Mouse (Mus musculus): ENCODE results near the gene Ccdc175. TPM values are rescaled to one million over a fixed set of nuclear protein-coding genes. Genes with fewer than 3 reads are reported as not detected.

Gene Ccdc175
- polyA plus RNA-seq, 1 experiment from 2014 or later: not detected

GRCm38 (mm10) chr12:72053851-72054250 lies 131.0 kb downstream of the Ccdc175 start:
- no peak overlapping the region for H3K4me3 ChIP-seq (replicated peaks; ENCODE audit: low read length)
- H3K4me2 ChIP-seq (ENCODE audit: low read length): no peak overlapping the region
- H3K9ac ChIP-seq (replicated peaks; ENCODE audit: low read depth, low read length): no peak overlapping the region
- no peaks in the 10 kb centered on the region for H3K4me1 ChIP-seq (replicated peaks; ENCODE audit: control insufficient read depth, insufficient read depth, low read length)
- no peaks in the 10 kb centered on the region for H3K9me3 ChIP-seq (ENCODE audit: control insufficient read depth, low read length)
- no peak for ATAC-seq
- H3K27ac ChIP-seq (ENCODE audit: low read length): no peak overlapping the region
- H3K36me3 ChIP-seq (ENCODE audit: control insufficient read depth, insufficient read depth): no peaks in the 10 kb centered on the region
- WGBS: 19% methylated on average over 6 of the region's 6 CpGs
- H3K27me3 ChIP-seq (replicated peaks; ENCODE audit: control insufficient read depth, insufficient read depth, low read length): no peaks in the 10 kb centered on the region

GRCm38 (mm10) chr12:72053303-72053702 lies 131.5 kb downstream of the Ccdc175 start:
- Histone ChIP-seq H3K9ac (replicated peaks; ENCODE audit: low read depth, low read length) (no peak overlapping the region), H3K4me3 (replicated peaks; ENCODE audit: low read length) (no peak overlapping the region), H3K4me2 (ENCODE audit: low read length) (no peak overlapping the region), H3K9me3 (ENCODE audit: control insufficient read depth, low read length) (no peaks in the 10 kb centered on the region), H3K27me3 (replicated peaks; ENCODE audit: control insufficient read depth, insufficient read depth, low read length) (no peaks in the 10 kb centered on the region), H3K36me3 (ENCODE audit: control insufficient read depth, insufficient read depth) (no peaks in the 10 kb centered on the region), H3K4me1 (replicated peaks; ENCODE audit: control insufficient read depth, insufficient read depth, low read length) (no peaks in the 10 kb centered on the region), H3K27ac (ENCODE audit: low read length) (no peak overlapping the region)
- no peak for ATAC-seq
- WGBS: 44% methylated on average over 6 of the region's 6 CpGs

- no peak overlapping the region for H3K27ac ChIP-seq (ENCODE audit: low read length)
- H3K9me3 ChIP-seq (ENCODE audit: control insufficient read depth, low read length): no peaks in the 10 kb centered on the region
- H3K4me1 ChIP-seq (replicated peaks; ENCODE audit: control insufficient read depth, insufficient read depth, low read length): no peaks in the 10 kb centered on the region
- 81% methylated on average over 6 of the region's 6 CpGs for WGBS
- H3K9ac ChIP-seq (replicated peaks; ENCODE audit: low read depth, low read length): no peak overlapping the region
- H3K36me3 ChIP-seq (ENCODE audit: control insufficient read depth, insufficient read depth): no peaks in the 10 kb centered on the region
- no peak overlapping the region for H3K4me2 ChIP-seq (ENCODE audit: low read length)
- H3K4me3 ChIP-seq (replicated peaks; ENCODE audit: low read length): no peak overlapping the region
- H3K27me3 ChIP-seq (replicated peaks; ENCODE audit: control insufficient read depth, insufficient read depth, low read length): no peaks in the 10 kb centered on the region
- ATAC-seq: no peak
These were observed 132.3 kb downstream of the Ccdc175 start for GRCm38 (mm10) chr12:72052571-72052970.

Small RNA genes lying within 50 kb of the gene (microRNA-seq; reads per million reads assigned to microRNA genes)
- not detected for gene Gm24466

Other genes with a start within 250 kb of the Ccdc175 start
- 4.2 and 5.2 TPM in 2 replicates for gene Gpr135, start 113.9 kb downstream of the Ccdc175 start, polyA plus RNA-seq (2015; fragmentation: Nextera tagmentation; extraction: Ambion mirVana)
- gene L3hypdh, start 99.6 kb downstream of the Ccdc175 start, polyA plus RNA-seq (2015; fragmentation: Nextera tagmentation; extraction: Ambion mirVana): 7.7 and 8.9 TPM in 2 replicates
- 120 and 128 TPM in 2 replicates for gene Jkamp, start 99.4 kb downstream of the Ccdc175 start, polyA plus RNA-seq (2015; fragmentation: Nextera tagmentation; extraction: Ambion mirVana)
- 2,125 and 2,513 TPM in 2 replicates for gene Rtn1, start 224.0 kb upstream of the Ccdc175 start, polyA plus RNA-seq (2015; fragmentation: Nextera tagmentation; extraction: Ambion mirVana)

Data from forebrain, embryonic 16.5 days (tissue).